Mouse (Mus musculus): ENCODE results near the gene Acsl3. TPM values are rescaled to one million over a fixed set of nuclear protein-coding genes. Genes with fewer than 3 reads are reported as not detected.

The Acsl3 gene
- polyA plus RNA-seq, 1 experiment from 2014 or later = 84.3 TPM

DNA sequence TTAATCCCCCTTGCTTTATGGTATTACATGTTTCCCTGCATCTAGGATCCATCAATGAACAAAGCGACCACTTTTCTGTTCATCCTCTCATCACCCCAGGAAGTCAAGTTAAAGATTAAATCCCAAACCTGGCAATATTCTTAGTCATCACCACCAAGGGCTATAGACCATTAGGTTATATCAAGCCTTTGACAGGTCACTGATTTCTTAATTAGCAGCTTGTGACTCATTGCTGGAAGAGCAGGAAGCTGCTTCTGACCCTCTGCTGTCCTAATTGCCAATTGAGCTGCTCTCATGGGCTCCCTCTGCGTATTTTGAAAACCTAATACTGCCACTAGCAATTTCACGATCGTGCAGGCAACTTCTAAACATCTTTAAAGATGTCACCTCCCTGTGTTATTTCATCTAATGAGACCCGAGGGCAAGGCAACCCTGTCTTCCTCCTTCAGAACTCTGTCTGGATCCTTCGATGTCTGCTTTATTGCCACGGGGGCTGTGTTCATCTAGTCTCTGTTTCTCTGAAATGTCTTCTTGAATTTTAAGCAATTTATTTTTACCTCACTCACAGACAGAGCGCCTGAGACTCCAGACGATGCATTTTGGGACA, 72.6 kb downstream of the Acsl3 start:
- Histone ChIP-seq H3K27ac (replicated peaks) (no peak overlapping the region), H3K9me3 (no peaks in the 10 kb centered on the region), H3K27me3 (replicated peaks; ENCODE audit: low read depth, poor library complexity, severe bottlenecking) (no peaks in the 10 kb centered on the region), H3K36me3 (replicated peaks) (no peaks in the 10 kb centered on the region), H3K4me3 (no peak overlapping the region), H3K4me1 (peaks cover 18% of the 10 kb centered on the region)
- 78% methylated on average over 9 of the region's 9 CpGs for WGBS
- DNase-seq (ENCODE audit: low spot score) = no peak

DNA sequence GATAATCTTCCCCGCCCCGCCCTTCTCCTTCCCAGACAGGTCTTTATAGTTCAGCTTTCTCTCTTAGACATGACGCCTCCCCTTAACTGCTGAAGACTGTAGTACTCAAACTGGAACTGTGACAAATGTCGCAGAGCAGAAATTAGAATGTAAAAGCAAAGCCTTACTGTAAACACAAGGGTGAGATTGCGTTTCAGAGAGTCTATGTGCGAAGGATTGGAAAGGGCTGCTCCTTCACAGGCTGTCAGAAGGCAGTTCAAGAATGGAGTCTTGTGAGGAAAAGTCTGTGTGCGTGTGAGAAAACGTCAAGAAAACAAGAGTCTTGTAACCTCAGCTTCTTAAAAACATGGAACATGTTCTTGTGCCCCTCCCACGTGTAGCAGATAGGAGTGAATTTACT, 74.7 kb downstream of the Acsl3 start:
- WGBS = 88% methylated on average over 9 of the region's 9 CpGs
- no peak overlapping the region for H3K4me3 ChIP-seq
- H3K36me3 ChIP-seq (replicated peaks) = no peaks in the 10 kb centered on the region
- H3K27me3 ChIP-seq (replicated peaks; ENCODE audit: low read depth, poor library complexity, severe bottlenecking) = no peaks in the 10 kb centered on the region
- no peak overlapping the region for H3K27ac ChIP-seq (replicated peaks)
- no peak for DNase-seq (ENCODE audit: low spot score)
- peaks cover 10% of the 10 kb centered on the region for H3K4me1 ChIP-seq
- H3K9me3 ChIP-seq = 0 out of 2 replicates have a peak, but pooled peaks cover 3% of the 10 kb centered on the region

DNA sequence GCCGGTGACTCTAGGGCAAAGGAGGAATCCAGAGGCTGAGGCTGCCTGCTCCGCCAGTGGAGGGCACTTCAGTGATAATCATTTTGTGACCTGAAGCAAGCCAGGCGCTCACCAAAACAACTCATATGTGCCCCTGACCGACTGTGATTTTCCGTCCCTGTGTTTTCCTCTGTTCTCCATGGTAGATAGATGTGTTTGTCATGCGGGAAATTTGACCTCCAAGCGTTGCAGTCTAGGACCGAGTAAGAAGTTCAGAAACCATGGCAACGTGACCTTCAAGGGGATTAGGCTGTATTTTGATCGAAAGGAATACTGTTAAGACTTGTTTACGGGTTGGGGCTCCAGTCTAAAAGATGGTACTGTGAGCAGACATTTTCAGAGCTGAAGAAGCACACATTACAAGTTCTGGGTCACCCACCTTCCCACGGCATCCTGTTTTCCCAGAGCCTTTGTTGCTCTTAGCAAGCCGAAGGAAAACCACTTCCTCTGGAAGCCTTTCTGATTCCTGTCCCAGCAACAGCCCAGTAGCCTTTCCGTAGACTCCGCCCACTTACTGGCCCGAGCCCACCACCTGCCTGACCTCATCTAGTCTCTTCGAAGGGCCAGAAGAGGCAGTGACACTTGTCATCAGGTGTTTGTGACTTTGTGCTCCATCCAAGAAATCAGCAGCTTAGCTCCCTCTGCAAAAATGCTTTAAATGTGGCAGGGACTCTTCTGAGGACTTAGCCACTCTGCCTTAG, 76.8 kb downstream of the Acsl3 start:
- WGBS = 68% methylated on average over 17 of the region's 17 CpGs
- no peak overlapping the region for H3K4me3 ChIP-seq
- H3K36me3 ChIP-seq (replicated peaks) = no peaks in the 10 kb centered on the region
- no peak for DNase-seq (ENCODE audit: low spot score)
- no peaks in the 10 kb centered on the region for H3K27me3 ChIP-seq (replicated peaks; ENCODE audit: low read depth, poor library complexity, severe bottlenecking)
- H3K27ac ChIP-seq (replicated peaks) = peak overlapping the region; percentile 24; the same call in 1 of the 2 replicates
- 0 out of 2 replicates have a peak, but pooled peaks cover 3% of the 10 kb centered on the region for H3K9me3 ChIP-seq
- H3K4me1 ChIP-seq = peaks cover 14% of the 10 kb centered on the region

DNA sequence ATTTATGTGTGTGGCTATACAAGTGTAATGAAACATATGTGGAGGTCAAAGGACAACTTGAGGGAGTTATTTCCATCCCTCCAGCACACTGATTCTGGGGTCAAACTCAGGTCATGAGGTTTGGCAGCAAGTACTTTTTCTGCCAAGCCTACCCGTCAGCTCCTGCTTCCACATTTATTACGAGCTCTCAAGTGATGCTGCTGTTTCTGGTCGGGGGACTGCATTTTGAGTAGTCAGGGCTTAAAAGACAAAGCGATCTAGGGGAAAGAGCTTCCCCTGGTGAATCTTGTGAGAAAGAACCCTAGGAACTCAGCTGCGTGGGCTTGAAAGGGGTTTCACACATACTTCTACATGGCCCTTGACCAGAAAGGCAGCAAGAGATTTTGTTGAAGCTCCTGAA, 80.0 kb downstream of the Acsl3 start:
- DNase-seq (ENCODE audit: low spot score) = no peak
- H3K9me3 ChIP-seq = 0 out of 2 replicates have a peak, but pooled peaks cover 3% of the 10 kb centered on the region
- peaks cover 14% of the 10 kb centered on the region for H3K4me1 ChIP-seq
- no peak overlapping the region for H3K4me3 ChIP-seq
- H3K27me3 ChIP-seq (replicated peaks; ENCODE audit: low read depth, poor library complexity, severe bottlenecking) = no peaks in the 10 kb centered on the region
- no peak overlapping the region for H3K27ac ChIP-seq (replicated peaks)
- no peaks in the 10 kb centered on the region for H3K36me3 ChIP-seq (replicated peaks)
- WGBS = 64% methylated on average over 5 of the region's 5 CpGs

DNA sequence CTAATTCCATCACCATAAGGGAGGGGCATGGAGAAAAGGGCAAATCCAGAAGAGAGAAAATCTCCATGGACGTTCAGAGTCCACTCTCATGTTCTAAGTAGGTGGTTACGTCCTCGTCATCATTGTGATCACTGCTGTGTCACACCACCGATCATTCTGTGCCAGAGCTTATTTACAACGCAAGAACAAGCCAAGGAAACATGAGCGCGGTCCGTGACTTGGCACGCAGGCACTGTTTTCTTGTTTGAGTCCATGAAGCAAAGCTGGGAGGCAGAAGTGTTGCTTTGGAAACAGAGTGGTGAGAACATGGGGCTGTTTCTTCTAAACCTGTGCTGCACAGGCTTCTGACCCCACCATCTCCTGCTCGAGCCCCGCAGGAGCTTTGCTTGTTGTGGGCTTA, 83.1 kb downstream of the Acsl3 start:
- 0 out of 2 replicates have a peak, but pooled peaks cover 3% of the 10 kb centered on the region for H3K9me3 ChIP-seq
- no peak for DNase-seq (ENCODE audit: low spot score)
- H3K4me3 ChIP-seq = no peak overlapping the region
- WGBS = 90% methylated on average over 11 of the region's 11 CpGs
- H3K27ac ChIP-seq (replicated peaks) = no peak overlapping the region
- H3K4me1 ChIP-seq = peaks cover 6% of the 10 kb centered on the region; the same call in 1 of the 2 replicates
- no peaks in the 10 kb centered on the region for H3K36me3 ChIP-seq (replicated peaks)
- no peaks in the 10 kb centered on the region for H3K27me3 ChIP-seq (replicated peaks; ENCODE audit: low read depth, poor library complexity, severe bottlenecking)

DNA sequence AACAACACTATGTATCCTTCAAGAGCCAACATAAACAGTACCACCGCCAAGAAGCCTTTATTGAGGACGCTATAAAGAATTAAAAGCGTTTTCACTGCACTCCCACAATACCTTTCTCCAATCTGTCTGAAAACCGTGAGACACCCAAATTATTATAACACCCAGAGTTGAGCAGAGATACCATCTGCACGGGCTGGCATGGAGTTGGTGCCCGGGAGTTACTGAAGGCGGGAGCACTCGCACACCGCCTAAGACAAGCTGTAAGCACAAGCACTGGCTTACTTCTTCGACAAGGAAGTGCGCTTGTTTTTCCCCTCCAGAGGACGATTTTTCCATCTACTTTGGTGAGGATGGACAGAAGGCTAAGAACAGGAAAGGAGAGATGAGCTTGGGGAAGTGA, 84.6 kb downstream of the Acsl3 start:
- Histone ChIP-seq H3K4me1 (peaks cover 4% of the 10 kb centered on the region; the same call in 1 of the 2 replicates), H3K9me3 (no peaks in the 10 kb centered on the region), H3K36me3 (replicated peaks) (no peaks in the 10 kb centered on the region), H3K27ac (replicated peaks) (no peak overlapping the region), H3K27me3 (replicated peaks; ENCODE audit: low read depth, poor library complexity, severe bottlenecking) (no peaks in the 10 kb centered on the region), H3K4me3 (no peak overlapping the region)
- DNase-seq (ENCODE audit: low spot score) = no peak
- 89% methylated on average over 12 of the region's 12 CpGs for WGBS

DNA sequence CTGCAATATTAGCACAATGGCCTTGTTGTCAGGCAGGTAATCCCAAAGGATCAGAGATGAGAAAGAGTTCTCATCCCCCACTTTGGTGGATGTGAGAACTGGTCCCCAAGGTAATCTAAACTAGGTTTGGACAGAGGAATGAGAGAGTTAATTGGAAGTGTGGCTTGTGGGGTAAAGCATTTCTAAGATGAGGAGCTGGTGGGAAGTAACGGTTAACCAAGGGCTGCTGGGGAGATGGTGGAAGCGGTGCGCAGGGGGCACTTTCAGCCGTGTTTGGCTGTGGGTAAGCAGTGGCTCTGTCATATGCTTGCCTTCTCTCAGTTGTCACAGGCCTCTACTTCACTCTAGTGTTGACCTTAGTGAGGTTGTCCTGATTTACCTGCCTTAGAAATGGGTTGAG, 85.7 kb downstream of the Acsl3 start:
- Histone ChIP-seq H3K27me3 (replicated peaks; ENCODE audit: low read depth, poor library complexity, severe bottlenecking) (no peaks in the 10 kb centered on the region), H3K4me1 (no peaks in the 10 kb centered on the region), H3K9me3 (no peaks in the 10 kb centered on the region), H3K4me3 (no peak overlapping the region), H3K27ac (replicated peaks) (no peak overlapping the region), H3K36me3 (replicated peaks) (no peaks in the 10 kb centered on the region)
- DNase-seq (ENCODE audit: low spot score) = no peak
- WGBS = 94% methylated on average over 4 of the region's 4 CpGs

DNA sequence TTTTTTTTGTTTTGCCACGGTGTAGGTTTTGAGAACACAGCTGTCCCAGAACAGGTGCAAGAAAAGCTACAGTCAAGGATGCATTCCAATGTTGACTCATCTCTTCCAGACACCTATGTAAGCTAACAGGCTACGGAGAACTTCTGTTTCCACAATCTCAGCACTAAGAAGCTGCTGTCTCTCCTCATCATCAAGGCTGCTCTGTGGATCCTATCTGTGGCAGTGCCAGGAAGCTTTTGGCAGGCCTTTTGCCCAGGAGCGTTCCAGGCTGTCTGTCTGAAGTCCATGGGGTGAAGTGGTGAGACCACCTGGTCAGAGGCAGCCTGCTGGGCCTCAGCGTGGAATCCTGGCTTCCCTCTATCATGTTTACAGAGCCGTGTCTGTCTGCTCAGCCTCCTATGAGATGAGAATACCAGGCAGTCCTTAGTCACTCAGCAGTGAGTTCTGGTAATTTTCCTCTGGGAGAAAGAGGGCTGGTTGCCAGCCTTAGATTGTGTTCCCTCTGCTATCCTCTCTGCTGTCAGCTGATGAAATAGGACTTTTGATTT, 87.7 kb downstream of the Acsl3 start:
- Histone ChIP-seq H3K36me3 (replicated peaks) (no peaks in the 10 kb centered on the region), H3K27ac (replicated peaks) (no peak overlapping the region), H3K4me1 (no peaks in the 10 kb centered on the region), H3K9me3 (no peaks in the 10 kb centered on the region), H3K4me3 (no peak overlapping the region), H3K27me3 (replicated peaks; ENCODE audit: low read depth, poor library complexity, severe bottlenecking) (no peaks in the 10 kb centered on the region)
- WGBS = 62% methylated on average over 5 of the region's 5 CpGs
- DNase-seq (ENCODE audit: low spot score) = no peak

Other genes starting within 250 kb of the Acsl3 start
- gene Farsb, start 168.9 kb upstream of the Acsl3 start, polyA plus RNA-seq (2016; fragmentation: Nextera tagmentation; extraction: Ambion mirVana) = 152 and 155 TPM in 2 replicates
- 0.45 and 0.91 TPM in 2 replicates for gene Mogat1, start 146.8 kb upstream of the Acsl3 start, polyA plus RNA-seq (2016; fragmentation: Nextera tagmentation; extraction: Ambion mirVana)
- 0.20 and 0.54 TPM in 2 replicates for gene BC035947, start 145.7 kb upstream of the Acsl3 start, polyA plus RNA-seq (2016; fragmentation: Nextera tagmentation; extraction: Ambion mirVana)
- gene Utp14b, start 213 bp downstream of the Acsl3 start, polyA plus RNA-seq (2016; fragmentation: Nextera tagmentation; extraction: Ambion mirVana) = 4.5 and 4.8 TPM in 2 replicates
- gene Kcne4, start 158.9 kb downstream of the Acsl3 start, polyA plus RNA-seq (2016; fragmentation: Nextera tagmentation; extraction: Ambion mirVana) = 0.11 and 0.36 TPM in 2 replicates

All from embryonic facial prominence, embryonic 10.5 days (tissue).